In genomic region chr4:138948257-138948656, GRCm38 (mm10) we compare ENCODE assay signal across 26 mouse cellular contexts. TPM values are rescaled to one million over a fixed set of nuclear protein-coding genes. Genes with fewer than 3 reads are reported as not detected.
"Had no signal": no experiment of that assay in that cellular context is flagged by ENCODE, and none has a peak within 500 bp of the region (broad histone marks: within the 10 kb centered on the region; RNA-seq: fewer than 3 reads in every experiment).

No protein-coding gene starts in this region.

- H3K27ac ChIP-seq: kidney, embryonic 15.5 days; limb, embryonic 12.5 days; limb, embryonic 15.5 days; liver, embryonic 14.5 days had no signal

- H3K9ac ChIP-seq: kidney, embryonic 15.5 days; limb, embryonic 12.5 days; limb, embryonic 15.5 days; liver, embryonic 14.5 days; liver, postnatal 0 days; lung, embryonic 14.5 days had no signal

- H3K4me1 ChIP-seq: limb, embryonic 12.5 days; limb, embryonic 15.5 days had no signal

- ATAC-seq: liver, postnatal 0 days had no signal

- H3K27me3 ChIP-seq: kidney, embryonic 15.5 days; limb, embryonic 12.5 days; limb, embryonic 15.5 days had no signal

- H3K36me3 ChIP-seq: kidney, embryonic 15.5 days; limb, embryonic 12.5 days; limb, embryonic 15.5 days had no signal

- H3K4me2 ChIP-seq: kidney, embryonic 15.5 days; limb, embryonic 12.5 days; limb, embryonic 15.5 days; liver, embryonic 11.5 days; lung, embryonic 14.5 days; midbrain, embryonic 11.5 days had no signal

- H3K4me3 ChIP-seq: kidney, embryonic 15.5 days; limb, embryonic 12.5 days; limb, embryonic 15.5 days; myocyte had no signal

- DNase-seq: kidney, adult 2 months; kidney, postnatal 25 days; left cerebral cortex, postnatal 4 days; liver, postnatal 0 days; lung, embryonic 14.5 days; lung, postnatal 10 days; lung, postnatal 4 days; midbrain, embryonic 14.5 days; thymus, adult 2 months; thymus, postnatal 14 days; thymus, postnatal 4 days had no signal

- H3K9me3 ChIP-seq: kidney, embryonic 15.5 days; limb, embryonic 12.5 days; limb, embryonic 15.5 days had no signal

RNA-seq across cellular contexts. Expression of gene Rnf186, which starts 18.7 kb away (rescaled TPM):
- total RNA-seq: layer of hippocampus, postnatal 14 days; left cerebral cortex, adult 8-10 months; left cerebral cortex, postnatal 14 days; left cerebral cortex, postnatal 4 days; megakaryocyte progenitor cell, adult 5-6 weeks; megakaryocyte-erythroid progenitor cell, adult 5-6 weeks; monocyte, adult 5-6 weeks had no signal
- polyA plus RNA-seq: limb, embryonic 12.5 days; liver, embryonic 11.5 days; midbrain, embryonic 11.5 days; midbrain, embryonic 14.5 days; myocyte; neural tube, embryonic 11.5 days; neural tube, embryonic 14.5 days had no signal
